8 mouse cellular contexts compared by ENCODE assay signal in genomic region chr19:5842785-5843730, GRCm38 (mm10). TPM values are rescaled to one million over a fixed set of nuclear protein-coding genes. Genes with fewer than 3 reads are reported as not detected.
DNase-seq lines count a peak whose midpoint lies in the region; ATAC-seq lines count a peak whose summit lies in the region.

No protein-coding gene starts in this region.

- H3K4me2 ChIP-seq in heart, embryonic 11.5 days = peak overlapping the region; percentile 63

- H3K9me3 ChIP-seq in heart, embryonic 11.5 days (replicated peaks; ENCODE audit: control insufficient read depth, low read length) = no peaks in the 10 kb centered on the region

- no peak for ATAC-seq in heart, embryonic 11.5 days (replicated peaks; ENCODE audit: insufficient number of reproducible peaks, low FRiP score, low TSS enrichment)

- 69% methylated on average over 9 of the region's 9 CpGs for WGBS in heart, embryonic 11.5 days (ENCODE audit: insufficient replicate concordance)

- H3K9ac ChIP-seq in heart, embryonic 11.5 days (ENCODE audit: low read depth, low read length) = 0 out of 2 replicates have a peak overlapping the region, but pooled peaks have one; percentile 73

- no peaks in the 10 kb centered on the region for H3K27me3 ChIP-seq in heart, embryonic 11.5 days (ENCODE audit: control insufficient read depth, insufficient read depth, low read length)

- peaks cover 61% of the 10 kb centered on the region for H3K4me1 ChIP-seq in heart, embryonic 11.5 days (ENCODE audit: control insufficient read depth, insufficient read depth, low read length)

- peak overlapping the region; percentile 40 for H3K4me3 ChIP-seq in heart, embryonic 11.5 days (ENCODE audit: low read depth, low read length)

- peak; percentile 79 for DNase-seq in gastrocnemius, adult 18-20 months (ENCODE audit: low spot score)
- no peak for DNase-seq in gastrocnemius, postnatal 14 days
- DNase-seq in adrenal gland, postnatal 14 days = peak; percentile 68
- peak; percentile 62 for DNase-seq in kidney, postnatal 14 days
- peak; percentile 70 for DNase-seq in naive thymus-derived CD4-positive, alpha-beta T cell, adult 2 months (ENCODE audit: low read depth)
- DNase-seq in cerebellum, postnatal 25 days = no peak
- no peak for DNase-seq in left cerebral cortex, adult 8-10 months (ENCODE audit: low spot score in 2 of 2)

- no peaks in the 10 kb centered on the region for H3K36me3 ChIP-seq in heart, embryonic 11.5 days (ENCODE audit: control insufficient read depth, insufficient read depth, low read length)

- intact Hi-C loops in gastrocnemius, postnatal 14 days (cut with DNase I; ENCODE audit: low total_unique reads) = no loop called here

- peak overlapping the region; percentile 69; the same call in 1 of the 2 replicates for H3K27ac ChIP-seq in heart, embryonic 11.5 days (ENCODE audit: low read depth, low read length)

RNA-seq across cellular contexts. Expression of gene Frmd8, which starts 32.0 kb away (rescaled TPM):
- 1 to 10 TPM; 2.9 to 3.2 TPM for total RNA-seq in gastrocnemius, adult 18-20 months (2021)
- total RNA-seq in gastrocnemius, postnatal 14 days (2021) = 1 to 10 TPM; 7.1 to 7.7 TPM
- 26.0 and 34.5 TPM in 2 replicates for total RNA-seq in adrenal gland, postnatal 14 days (2021)
- 15.4 and 19.3 TPM in 2 replicates for polyA plus RNA-seq in heart, embryonic 11.5 days (2014; fragmentation: Nextera tagmentation; extraction: Ambion mirVana)
- 10 to 100 TPM; 12.1 to 19.9 (median 13.7) TPM for total RNA-seq in left cerebral cortex, adult 8-10 months (2022)

RNA-seq across cellular contexts. Expression of gene Slc25a45, which starts 34.5 kb away (rescaled TPM):
- under 1 TPM; 0.59 to 0.90 TPM for total RNA-seq in gastrocnemius, adult 18-20 months (2021)
- 1 to 10 TPM; 2.1 to 2.3 TPM for total RNA-seq in gastrocnemius, postnatal 14 days (2021)
- total RNA-seq in adrenal gland, postnatal 14 days (2021) = 14.7 and 16.5 TPM in 2 replicates
- polyA plus RNA-seq in heart, embryonic 11.5 days (2014; fragmentation: Nextera tagmentation; extraction: Ambion mirVana) = 2.1 and 2.3 TPM in 2 replicates
- 1 to 10 TPM; 3.2 to 5.1 (median 4.1) TPM for total RNA-seq in left cerebral cortex, adult 8-10 months (2022)

RNA-seq across cellular contexts. Expression of gene Tigd3, which starts 50.9 kb away (rescaled TPM):
- under 1 TPM; 0.21 TPM for total RNA-seq in gastrocnemius, adult 18-20 months (2021)
- total RNA-seq in gastrocnemius, postnatal 14 days (2021) = under 1 TPM; 0.42 to 0.66 TPM
- 1.4 and 1.7 TPM in 2 replicates for total RNA-seq in adrenal gland, postnatal 14 days (2021)
- 1.5 and 2.6 TPM in 2 replicates for polyA plus RNA-seq in heart, embryonic 11.5 days (2014; fragmentation: Nextera tagmentation; extraction: Ambion mirVana)
- 1 to 10 TPM; 3.9 to 5.6 (median 5.0) TPM for total RNA-seq in left cerebral cortex, adult 8-10 months (2022)

Comparison
In these comparisons a context has a peak if more than half of its experiments do, and no peak if none do; other contexts are left out.
1. DNase-seq: peak in gastrocnemius, adult 18-20 months (single experiment), adrenal gland, postnatal 14 days (single experiment), kidney, postnatal 14 days (single experiment) and naive thymus-derived CD4-positive, alpha-beta T cell, adult 2 months (single experiment); none in gastrocnemius, postnatal 14 days (single experiment), cerebellum, postnatal 25 days (0 of 2) and left cerebral cortex, adult 8-10 months (0 of 2).